ENCODE assay signal across 10 mouse cellular contexts in the genomic region with DNA sequence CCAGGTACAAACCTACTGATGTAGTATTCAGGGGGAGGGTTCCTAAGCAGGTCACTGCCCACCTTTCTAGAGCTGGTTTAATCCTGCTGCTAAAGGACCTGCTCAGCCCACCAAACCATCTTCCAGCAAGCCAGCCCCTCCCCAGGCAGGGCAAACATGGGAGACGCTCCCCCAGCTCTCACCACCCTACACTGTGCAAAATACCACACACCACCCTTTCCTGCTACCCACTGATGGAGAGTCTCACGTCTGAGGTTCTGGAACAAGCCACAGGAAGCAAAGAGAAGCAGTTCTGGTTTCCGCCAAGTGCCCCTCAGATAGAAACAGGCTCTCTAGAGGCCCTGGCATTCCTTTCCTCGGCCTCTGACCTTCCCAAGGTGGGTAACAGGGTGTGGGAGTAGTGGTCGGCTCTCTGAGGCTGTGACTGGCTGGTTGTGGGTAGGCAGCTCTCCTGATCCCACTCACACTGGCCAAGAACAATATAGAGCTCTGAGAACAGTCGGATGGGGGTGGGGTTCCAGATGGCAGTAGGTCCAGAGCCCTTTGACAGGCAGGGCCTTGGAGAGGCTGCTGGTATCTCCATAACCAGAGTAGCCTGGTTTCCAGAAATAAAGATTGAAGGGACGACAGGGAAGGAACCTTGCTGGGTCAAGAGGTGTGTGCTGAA. TPM values are rescaled to one million over a fixed set of nuclear protein-coding genes. Genes with fewer than 3 reads are reported as not detected.
DNase-seq lines count a peak whose midpoint lies in the region; ATAC-seq and TF ChIP-seq lines count a peak whose summit lies in the region.
"Had no signal": no experiment of that assay in that cellular context is flagged by ENCODE, and none has a peak within 500 bp of the region (broad histone marks: within the 10 kb centered on the region; RNA-seq: fewer than 3 reads in every experiment).

No protein-coding gene starts in this region.

- no peak for TF ChIP-seq CTCF in cerebellum, adult 2 months (IDR thresholded peaks at IDR 0.05; ENCODE audit: borderline replicate concordance, insufficient read depth, low read depth, low read length)

- DNase-seq in layer of hippocampus, adult 11-12 months (ENCODE audit: low spot score), result peak; percentile 63
- DNase-seq in layer of hippocampus, postnatal 36 days, result no peak
- DNase-seq in cerebellum, adult 2 months, result peak; percentile 58 to 60
- DNase-seq in right cerebral cortex, postnatal 14 days, result no peak
- DNase-seq in frontal cortex, postnatal 36 days (ENCODE audit: low spot score in 2 of 2), result no peak
- DNase-seq in adrenal gland, postnatal 36 days, result no peak
- DNase-seq: gastrocnemius, postnatal 10 days had no signal

- no peak for ATAC-seq in heart, embryonic 13.5 days (ENCODE audit: extremely low read depth, insufficient number of reproducible peaks, low FRiP score, low TSS enrichment)
- peak; percentile 35 for ATAC-seq in midbrain, embryonic 15.5 days (replicated peaks)

- H3K4me1 ChIP-seq in cerebellum, adult 2 months (ENCODE audit: control insufficient read depth, insufficient read depth, low read length), result peaks cover 18% of the 10 kb centered on the region
- peaks cover 25% of the 10 kb centered on the region for H3K4me1 ChIP-seq in heart, embryonic 13.5 days
- peaks cover 30% of the 10 kb centered on the region for H3K4me1 ChIP-seq in midbrain, embryonic 15.5 days

- H3K4me3 ChIP-seq in cerebellum, adult 2 months (replicated peaks; ENCODE audit: insufficient read depth, low read depth, low read length), result peak overlapping the region; percentile 63
- H3K4me3 ChIP-seq in heart, embryonic 13.5 days, result peak overlapping the region; percentile 63
- peak overlapping the region; percentile 63 for H3K4me3 ChIP-seq in midbrain, embryonic 15.5 days

- no peak for TF ChIP-seq POLR2A in cerebellum, adult 2 months (IDR thresholded peaks at IDR 0.05; ENCODE audit: borderline replicate concordance, insufficient read depth, low read length)

- H3K36me3 ChIP-seq in heart, embryonic 13.5 days, result no peaks in the 10 kb centered on the region
- no peaks in the 10 kb centered on the region; the same call in 1 of the 2 replicates for H3K36me3 ChIP-seq in midbrain, embryonic 15.5 days (replicated peaks)

- H3K9me3 ChIP-seq in heart, embryonic 13.5 days, result no peaks in the 10 kb centered on the region
- H3K9me3 ChIP-seq in midbrain, embryonic 15.5 days, result no peaks in the 10 kb centered on the region

- WGBS in cerebellum, adult 2 months, result 24% methylated on average over 7 of the region's 7 CpGs
- WGBS in heart, embryonic 13.5 days, result 35% methylated on average over 7 of the region's 7 CpGs
- WGBS in midbrain, embryonic 15.5 days, result 46% methylated on average over 7 of the region's 7 CpGs

- H3K27me3 ChIP-seq in cerebellum, adult 2 months (ENCODE audit: control insufficient read depth, insufficient read depth, low read length), result no peaks in the 10 kb centered on the region
- peaks cover 76% of the 10 kb centered on the region for H3K27me3 ChIP-seq in heart, embryonic 13.5 days (replicated peaks)
- H3K27me3 ChIP-seq in midbrain, embryonic 15.5 days (replicated peaks), result 0 out of 2 replicates have a peak, but pooled peaks cover 6% of the 10 kb centered on the region

- H3K4me2 ChIP-seq in heart, embryonic 13.5 days, result peak overlapping the region; percentile 95
- H3K4me2 ChIP-seq in midbrain, embryonic 15.5 days, result peak overlapping the region; percentile 84

- H3K27ac ChIP-seq in cerebellum, adult 2 months (ENCODE audit: insufficient read depth, low read length), result peak overlapping the region; percentile 25; the same call in 1 of the 2 replicates
- peak overlapping the region; percentile 28; the same call in 1 of the 2 replicates for H3K27ac ChIP-seq in heart, embryonic 13.5 days (replicated peaks)
- peak overlapping the region; percentile 87 for H3K27ac ChIP-seq in midbrain, embryonic 15.5 days

- H3K9ac ChIP-seq in heart, embryonic 13.5 days, result peak overlapping the region; percentile 40; the same call in 1 of the 2 replicates
- H3K9ac ChIP-seq in midbrain, embryonic 15.5 days, result peak overlapping the region; percentile 7; the same call in 1 of the 2 replicates

RNA-seq across cellular contexts. Expression of gene Hid1, which starts 1.4 kb away (rescaled TPM):
- total RNA-seq in layer of hippocampus, postnatal 36 days (2021), result 100 to 1,000 TPM; 106 to 109 TPM
- 105 and 106 TPM in 2 replicates for polyA plus RNA-seq in cerebellum, adult 2 months (2012; rRNA removed)
- 6.8 and 7.0 TPM in 2 replicates for polyA plus RNA-seq in heart, embryonic 13.5 days (2015; fragmentation: Nextera tagmentation; extraction: Ambion mirVana)
- 67.0 and 67.2 TPM in 2 replicates for polyA plus RNA-seq in midbrain, embryonic 15.5 days (2015; fragmentation: Nextera tagmentation; extraction: Ambion mirVana)
- total RNA-seq in adrenal gland, postnatal 36 days (2021), result 10 to 100 TPM; 16.2 to 38.1 TPM

RNA-seq across cellular contexts. Expression of gene Cdr2l, which starts 15.5 kb away (rescaled TPM):
- 10 to 100 TPM; 25.3 to 25.7 TPM for total RNA-seq in layer of hippocampus, postnatal 36 days (2021)
- polyA plus RNA-seq in cerebellum, adult 2 months (2012; rRNA removed), result 53.7 and 54.3 TPM in 2 replicates
- 6.7 and 7.4 TPM in 2 replicates for polyA plus RNA-seq in heart, embryonic 13.5 days (2015; fragmentation: Nextera tagmentation; extraction: Ambion mirVana)
- polyA plus RNA-seq in midbrain, embryonic 15.5 days (2015; fragmentation: Nextera tagmentation; extraction: Ambion mirVana), result 26.9 and 27.3 TPM in 2 replicates
- 100 to 1,000 TPM in 1 of 2 experiments, 10 to 100 TPM in 1; 82.1 to 136 TPM for total RNA-seq in adrenal gland, postnatal 36 days (2021)

RNA-seq across cellular contexts. Expression of gene Otop3, which starts 31.6 kb away (rescaled TPM):
- total RNA-seq in layer of hippocampus, postnatal 36 days (2021), result under 1 TPM in 1 of 2 experiments, not detected in 1; 0.22 TPM
- 0.11 and 0.13 TPM in 2 replicates for polyA plus RNA-seq in cerebellum, adult 2 months (2012; rRNA removed)
- not detected in 2 replicates for polyA plus RNA-seq in heart, embryonic 13.5 days (2015; fragmentation: Nextera tagmentation; extraction: Ambion mirVana)
- 0.75 and 0.90 TPM in 2 replicates for polyA plus RNA-seq in midbrain, embryonic 15.5 days (2015; fragmentation: Nextera tagmentation; extraction: Ambion mirVana)
- not detected for total RNA-seq in adrenal gland, postnatal 36 days (2021)
- total RNA-seq: gastrocnemius, postnatal 10 days had no signal
- polyA plus RNA-seq: Patski had no signal

RNA-seq across cellular contexts. Expression of gene Mrpl58, which starts 37.4 kb away (rescaled TPM):
- 100 to 1,000 TPM in 1 of 2 experiments, 10 to 100 TPM in 1; 98.1 to 105 TPM for total RNA-seq in layer of hippocampus, postnatal 36 days (2021)
- polyA plus RNA-seq in cerebellum, adult 2 months (2012; rRNA removed), result 157 and 164 TPM in 2 replicates
- polyA plus RNA-seq in heart, embryonic 13.5 days (2015; fragmentation: Nextera tagmentation; extraction: Ambion mirVana), result 173 and 184 TPM in 2 replicates
- polyA plus RNA-seq in midbrain, embryonic 15.5 days (2015; fragmentation: Nextera tagmentation; extraction: Ambion mirVana), result 182 and 191 TPM in 2 replicates
- total RNA-seq in adrenal gland, postnatal 36 days (2021), result 100 to 1,000 TPM; 147 to 162 TPM

RNA-seq across cellular contexts. Expression of gene Ush1g, which starts 44.3 kb away (rescaled TPM):
- total RNA-seq in layer of hippocampus, postnatal 36 days (2021), result under 1 TPM; 0.30 to 0.35 TPM
- 1.4 TPM in 2 replicates for polyA plus RNA-seq in cerebellum, adult 2 months (2012; rRNA removed)
- polyA plus RNA-seq in heart, embryonic 13.5 days (2015; fragmentation: Nextera tagmentation; extraction: Ambion mirVana), result 0.09 and 0.13 TPM in 2 replicates
- polyA plus RNA-seq in midbrain, embryonic 15.5 days (2015; fragmentation: Nextera tagmentation; extraction: Ambion mirVana), result 0.09 and 0.18 TPM in 2 replicates
- under 1 TPM; 0.40 to 0.49 TPM for total RNA-seq in adrenal gland, postnatal 36 days (2021)

Comparison
In these comparisons a context has a peak if more than half of its experiments do, and no peak if none do; other contexts are left out.
1. DNase-seq: peak in layer of hippocampus, adult 11-12 months (single experiment) and cerebellum, adult 2 months (2 of 2); none in layer of hippocampus, postnatal 36 days (0 of 2), right cerebral cortex, postnatal 14 days (single experiment), frontal cortex, postnatal 36 days (0 of 2) and adrenal gland, postnatal 36 days (0 of 2).
2. H3K27ac ChIP-seq: peak in every context shown above with its lines; median percentile 87 in midbrain, embryonic 15.5 days; 28 in heart, embryonic 13.5 days; 25 in cerebellum, adult 2 months.
3. Peak in every context shown above with its lines, with median percentiles within 50 percentile points of each other: H3K4me3 ChIP-seq.